Mouse (Mus musculus) urinary bladder, postnatal 10 days (tissue): ENCODE measurements around the gene BC051142.

Experiments
- DNase-seq: peaks from one replicate; pipeline ENCODE4 v3.0.0; 2022; ENCODE audit warnings: low spot score

The BC051142 gene

GRCm38 (mm10) chr17:34398711-34399393 is at the start of gene BC051142:
TSS of gene BC051142 (plus strand) at chr17:34398820.
- DNase-seq, result no peak

DNA sequence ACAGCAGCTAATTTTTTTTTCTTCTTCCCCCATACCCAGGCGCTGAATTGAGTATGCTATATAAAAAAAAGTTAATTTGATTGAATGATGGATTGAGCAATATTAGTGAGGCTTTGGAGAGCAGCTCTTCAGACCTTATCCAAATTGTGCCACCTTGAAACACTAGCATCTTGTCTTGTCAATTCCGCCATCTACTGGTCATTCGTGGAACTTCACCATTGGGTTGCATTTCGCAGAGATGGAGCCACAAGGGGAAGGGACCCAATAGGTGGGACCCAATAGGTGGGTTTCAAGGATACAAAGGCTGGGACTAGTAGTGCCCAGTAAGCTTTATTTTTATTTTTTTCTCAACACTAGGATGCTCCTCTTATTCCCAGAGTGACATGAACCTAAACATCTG is 49.2 kb upstream of the BC051142 start:
- DNase-seq, result peak; percentile 24

GRCm38 (mm10) chr17:34354539-34354938 is 44.1 kb upstream of the BC051142 start, which contains the start of gene Btnl2:
TSS of gene Btnl2 (plus strand) at chr17:34354822.
- no peak for DNase-seq

DNA sequence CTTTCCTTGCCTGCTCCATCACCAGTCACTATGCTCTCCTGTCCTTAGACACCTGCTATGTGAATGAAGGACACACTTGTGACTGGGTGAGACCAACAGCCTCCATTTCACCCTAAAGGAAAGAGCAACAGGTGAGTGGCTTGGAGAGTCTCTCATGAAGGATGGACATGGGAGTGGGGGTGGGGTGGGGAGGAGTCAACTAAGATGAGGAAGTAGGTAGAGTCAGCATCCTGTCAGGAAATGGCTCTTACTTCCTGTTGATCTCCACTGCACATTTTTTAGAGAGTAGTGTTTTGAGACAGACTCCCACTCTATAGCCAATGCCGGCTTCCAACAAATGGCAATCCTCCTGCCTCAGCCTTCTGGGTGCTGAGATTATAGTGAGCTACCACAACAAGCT is 43.7 kb upstream of the BC051142 start:
- DNase-seq, result no peak

- DNase-seq, result no peak
Measured at GRCm38 (mm10) chr17:34362954-34363546, 35.6 kb upstream of the BC051142 start.

DNA sequence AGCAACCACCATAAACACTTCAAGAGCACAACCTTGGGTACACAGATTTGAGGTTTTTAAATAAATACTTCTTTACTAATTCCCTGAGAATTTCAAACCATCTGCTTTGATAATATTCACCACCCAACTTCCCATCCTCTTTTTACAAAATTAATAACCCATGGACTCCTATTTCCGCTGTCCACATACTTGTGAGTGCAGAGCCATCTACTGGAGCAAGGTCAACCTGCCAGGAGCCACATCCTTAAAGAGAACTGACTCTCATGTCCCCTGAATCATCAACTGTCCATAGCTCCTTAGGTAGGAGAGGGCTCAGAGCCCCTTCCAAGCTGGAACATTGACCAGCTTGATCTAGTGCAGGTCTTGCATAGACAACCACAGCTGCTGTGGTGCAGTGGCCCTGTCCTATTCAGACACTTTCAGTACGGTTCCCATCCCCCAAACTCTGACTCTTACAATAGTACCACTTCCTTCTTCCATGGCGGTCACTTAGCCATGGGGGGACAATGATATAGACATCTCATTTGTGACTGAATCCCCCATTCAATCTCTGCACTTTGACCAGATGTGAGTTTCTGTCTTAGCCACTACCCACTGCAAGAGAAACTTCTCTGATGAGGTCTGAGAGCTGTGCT is 34.8 kb upstream of the BC051142 start:
- no peak for DNase-seq

DNA sequence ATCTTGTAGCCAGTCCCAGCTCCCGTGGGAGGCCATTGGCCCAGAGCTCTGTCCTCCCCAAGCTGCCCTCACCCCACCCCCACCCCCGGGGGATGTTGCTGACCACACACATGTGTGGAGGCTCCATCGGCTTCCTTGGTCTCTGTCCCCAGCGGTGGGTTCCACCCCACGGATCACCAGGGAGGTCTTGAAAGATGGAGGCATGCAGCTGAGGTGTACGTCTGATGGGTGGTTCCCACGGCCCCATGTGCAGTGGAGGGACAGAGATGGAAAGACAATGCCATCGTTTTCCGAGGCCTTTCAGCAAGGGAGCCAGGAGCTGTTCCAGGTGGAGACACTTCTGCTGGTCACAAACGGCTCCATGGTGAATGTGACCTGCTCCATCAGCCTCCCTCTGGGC is 33.6 kb upstream of the BC051142 start:
- no peak for DNase-seq

GRCm38 (mm10) chr17:34370563-34370962 is 28.1 kb upstream of the BC051142 start:
- DNase-seq, result no peak

DNA sequence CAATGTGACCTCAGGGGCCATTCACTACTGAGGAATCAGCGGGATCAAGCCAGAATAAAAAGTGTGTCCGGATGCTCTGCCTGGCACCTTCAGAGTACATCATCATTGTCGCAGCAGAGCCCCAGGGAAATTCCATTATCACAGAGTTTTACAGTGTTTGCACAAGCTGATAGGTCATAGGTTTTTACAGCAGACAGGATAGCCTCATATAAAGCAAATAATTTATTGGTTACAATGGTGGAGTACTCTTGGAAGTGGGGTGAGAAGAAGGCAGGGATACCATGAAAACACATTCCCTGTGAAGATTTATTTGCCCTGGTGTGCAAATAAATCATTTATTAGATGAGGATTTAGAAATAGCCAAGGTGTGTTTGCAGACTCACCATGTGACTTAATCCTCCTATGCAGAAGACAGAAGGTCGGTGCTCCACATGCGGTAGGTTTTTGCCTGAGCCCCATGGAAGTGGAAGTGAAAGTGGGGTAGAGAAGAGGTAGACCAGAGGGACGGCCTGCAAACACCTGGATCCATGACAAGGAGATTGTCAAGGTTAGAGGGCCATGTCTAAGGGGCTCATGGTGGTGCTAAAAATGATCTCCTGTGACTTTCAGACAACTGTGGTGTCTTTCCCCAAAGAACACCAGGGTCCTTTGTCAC is 25.4 kb upstream of the BC051142 start:
- no peak for DNase-seq

GRCm38 (mm10) chr17:34376847-34377246 is 21.8 kb upstream of the BC051142 start, which contains the start of gene Btnl1:
TSS of gene Btnl1 (plus strand) at chr17:34377132.
- no peak for DNase-seq

DNA sequence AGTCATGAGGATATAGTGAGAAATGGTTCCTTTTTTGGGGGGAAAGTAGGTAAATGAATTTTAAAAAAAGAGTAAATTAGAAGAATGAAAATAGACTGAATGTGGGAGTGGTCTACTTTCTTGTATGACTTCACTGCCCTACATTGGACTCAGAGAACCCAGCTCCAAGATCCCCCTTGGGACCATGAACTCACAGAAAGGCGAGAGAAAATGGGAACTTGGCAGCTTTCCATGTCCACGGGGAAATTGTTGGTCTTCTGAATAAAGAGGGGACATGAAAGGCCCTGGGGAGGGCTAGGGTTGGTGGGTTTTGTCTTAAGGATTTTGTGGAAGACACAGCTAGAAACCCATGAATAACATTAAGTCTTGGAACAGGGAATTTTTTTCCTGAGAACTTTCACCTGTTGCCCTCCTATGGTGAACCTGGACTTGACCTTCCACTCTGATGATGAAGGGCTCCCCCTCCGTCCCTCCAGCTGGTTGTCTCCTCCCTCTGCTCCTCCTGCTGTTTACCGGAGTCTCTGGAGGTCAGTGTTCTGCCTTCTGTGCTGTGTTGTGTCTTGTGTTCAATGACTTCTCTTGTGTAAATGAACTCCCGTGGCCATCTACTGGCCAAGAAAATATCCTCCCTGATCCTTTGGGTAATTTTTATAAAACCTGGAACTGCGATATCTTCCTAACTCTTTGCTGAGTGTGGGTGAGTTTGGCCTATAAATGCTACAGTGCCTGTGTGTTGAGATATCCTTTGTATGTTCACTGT is 21.0 kb upstream of the BC051142 start:
- DNase-seq, result no peak

GRCm38 (mm10) chr17:34378716-34379115 is 19.9 kb upstream of the BC051142 start:
- no peak for DNase-seq

- no peak for DNase-seq
Measured at GRCm38 (mm10) chr17:34379451-34379850, 19.2 kb upstream of the BC051142 start.

DNA sequence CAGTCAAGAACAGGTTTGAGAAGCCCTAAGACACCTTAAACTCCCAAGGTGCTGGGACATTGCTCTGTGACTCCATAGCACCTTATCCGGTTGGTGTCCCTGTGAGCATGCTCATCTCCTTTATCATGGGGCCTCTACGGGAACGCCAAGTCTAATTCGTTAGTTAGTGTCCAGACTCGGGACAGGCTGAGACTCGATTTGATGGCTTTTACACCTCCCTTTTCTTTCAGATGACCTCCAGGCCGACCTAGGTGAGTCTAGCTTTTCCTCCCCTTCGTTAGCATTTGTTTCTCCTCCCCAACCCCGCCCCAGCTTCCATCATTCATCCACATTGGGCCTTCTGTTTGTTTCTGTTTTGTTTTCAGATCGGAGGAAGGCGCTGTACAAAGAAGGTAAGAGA is 16.7 kb upstream of the BC051142 start:
- no peak for DNase-seq

GRCm38 (mm10) chr17:34383212-34383611 is 15.4 kb upstream of the BC051142 start:
- no peak for DNase-seq

GRCm38 (mm10) chr17:34384699-34385098 is 13.9 kb upstream of the BC051142 start:
- no peak for DNase-seq

DNA sequence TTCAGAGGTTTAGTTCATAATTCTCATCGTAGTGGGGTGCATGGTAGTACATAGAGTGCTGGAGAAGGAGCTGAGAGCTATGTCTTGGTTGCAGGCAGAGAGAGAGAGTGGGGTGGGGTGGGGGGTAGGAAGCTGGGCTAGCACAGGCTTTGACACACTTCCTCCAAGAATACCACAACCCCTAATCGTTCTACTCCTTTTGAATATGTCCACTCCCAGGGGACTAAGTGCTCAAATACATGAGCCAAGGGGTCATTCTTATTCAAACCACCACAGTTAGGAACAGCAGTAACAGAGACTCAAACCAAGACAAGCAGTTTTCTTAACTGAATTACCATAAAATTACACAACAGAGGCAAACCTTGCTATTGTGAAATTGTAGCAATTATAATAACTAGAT is 12.0 kb upstream of the BC051142 start:
- DNase-seq, result no peak

GRCm38 (mm10) chr17:34388513-34388912 is 10.1 kb upstream of the BC051142 start:
- no peak for DNase-seq

- no peak for DNase-seq
Measured at GRCm38 (mm10) chr17:34391507-34391906, 7.1 kb upstream of the BC051142 start.

GRCm38 (mm10) chr17:34392321-34392720 is 6.3 kb upstream of the BC051142 start:
- no peak for DNase-seq

DNA sequence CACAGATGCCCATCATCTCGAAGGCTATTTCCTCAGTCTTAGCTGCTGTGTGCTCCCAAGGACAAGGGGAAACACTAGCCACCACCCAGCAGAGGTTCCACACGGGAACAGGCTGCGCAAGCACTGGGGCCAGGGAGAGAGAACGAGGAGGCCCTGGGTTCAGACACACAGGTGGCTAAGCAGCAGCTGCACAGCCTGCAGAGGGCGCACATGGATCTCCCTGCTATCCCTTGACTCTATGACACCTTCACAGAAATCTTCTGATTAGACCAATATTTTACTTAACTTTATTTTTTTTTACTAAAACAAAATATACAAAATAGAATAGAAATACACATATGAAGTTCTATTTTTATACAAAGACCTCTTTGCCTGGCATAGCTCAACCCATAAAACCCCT is 1.3 kb upstream of the BC051142 start:
- no peak for DNase-seq

DNA sequence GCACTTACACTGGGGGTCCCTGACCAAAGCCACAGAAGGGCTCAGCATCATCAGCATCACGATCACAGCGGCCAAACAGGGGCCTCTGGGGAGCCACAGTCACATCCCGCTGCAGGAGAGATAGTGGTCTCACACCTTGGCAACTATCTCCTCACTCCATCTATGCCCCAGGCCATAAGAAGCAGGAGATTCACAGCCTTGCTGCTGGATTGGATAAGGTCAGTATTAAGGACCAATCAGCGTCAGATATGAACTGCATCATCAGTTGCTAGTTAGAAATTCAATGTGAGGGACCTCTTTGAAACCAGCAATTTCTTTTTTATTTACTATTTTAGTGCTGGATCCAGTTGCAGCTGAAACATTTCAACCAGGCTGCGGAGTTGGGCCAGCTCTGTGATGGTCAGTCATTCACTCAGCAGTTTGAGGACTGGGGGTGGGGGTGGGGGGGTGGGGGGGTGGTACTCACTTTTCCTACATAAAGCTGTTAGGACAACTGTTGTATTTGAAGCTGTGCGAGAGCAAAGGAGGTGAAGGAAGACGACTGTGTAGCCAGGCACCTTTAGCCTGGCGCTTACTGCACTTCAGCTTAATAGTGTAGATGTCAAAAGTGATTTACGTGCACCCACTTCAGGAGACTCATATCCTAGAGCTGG is 436 bp upstream of the BC051142 start:
- no peak for DNase-seq
